Mouse (Mus musculus): ENCODE results near the gene Ecd.

DNA sequence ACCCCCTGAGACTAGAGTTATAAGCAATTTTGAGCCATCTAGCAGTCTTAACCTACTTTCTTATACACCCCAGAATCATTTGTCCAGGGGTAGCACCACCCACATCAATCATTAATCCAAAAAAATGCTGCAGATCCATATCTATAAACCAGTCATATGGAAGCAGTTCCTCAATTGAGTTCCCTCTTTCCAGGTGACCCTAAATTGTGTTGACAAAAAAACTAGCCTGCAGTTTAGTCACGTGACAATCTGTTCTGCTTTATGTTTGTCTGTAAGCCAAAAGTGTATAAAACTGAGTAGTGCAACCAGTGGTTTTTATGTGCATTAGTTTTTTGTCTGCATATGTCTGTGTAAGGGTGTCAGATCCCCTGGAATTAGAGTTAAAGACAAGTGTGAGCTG is 23.9 kb upstream of the Ecd start:
- no peak for TF ChIP-seq CTCF (IDR thresholded peaks at IDR 0.05 in 2 of 3, conservative IDR thresholded peaks at IDR 0.05 in 1 of 3; ENCODE audit: control insufficient read depth in 1 of 3, insufficient read depth in 1 of 3, low read depth in 2 of 3, low read length in 3 of 3, poor library complexity in 1 of 3, severe bottlenecking in 1 of 3)
- no peak for TF ChIP-seq POLR2AphosphoS2 (IDR thresholded peaks at IDR 0.05; ENCODE audit: low read length)
- peak in 1 of 2 experiments; percentile 56; a peak in 3 of 4 replicates for TF ChIP-seq EP300 (IDR thresholded peaks at IDR 0.05; ENCODE audit: low read depth in 1 of 2, low read length in 2 of 2)
- no peak for TF ChIP-seq UBTF (IDR thresholded peaks at IDR 0.05; ENCODE audit: borderline replicate concordance, insufficient read depth, low read depth, low read length)
- TF ChIP-seq MYC (IDR thresholded peaks at IDR 0.05; ENCODE audit: low read depth, low read length), result 0 out of 2 replicates have a peak, but pooled peaks have one; percentile 40
- TF ChIP-seq MAZ (IDR thresholded peaks at IDR 0.05; ENCODE audit: low read depth, low read length), result no peak
- no peak for TF ChIP-seq MAX (IDR thresholded peaks at IDR 0.05; ENCODE audit: low read length)
